Mouse (Mus musculus) adrenal gland, adult 18-20 months (tissue): ENCODE results near the gene Impg1. TPM values are rescaled to one million over a fixed set of nuclear protein-coding genes. Genes with fewer than 3 reads are reported as not detected.

Experiments used
- DNase-seq, 2 experiments: peaks; one replicate each; pipeline ENCODE4 v3.0.0; 2021 to 2022; ENCODE audit warnings: low spot score in 2 of 2
- long read RNA-seq, 2 experiments: library from polyadenylated mRNA; stranded (forward); transcript quantifications; one replicate each; pipeline ENCODE4 v2.0.0; 2021
- total RNA-seq, 2 experiments: library from RNA; stranded (reverse); gene quantifications; 1 replicate in 1 of 2; 2 replicates in 1 of 2; pipeline ENCODE4 v1.2.3; 2021

Gene Impg1
- not detected for total RNA-seq
- long read RNA-seq, experiment 1, result 0 reads
- long read RNA-seq, experiment 2, result 0 reads

- no peak for DNase-seq
These were observed at the start of gene Impg1 for GRCm38 (mm10) chr9:80465381-80465780. Gene Impg1, minus strand, starts transcription at chr9:80465481.

GRCm38 (mm10) chr9:80509464-80510153, 44.3 kb upstream of the Impg1 start:
- no peak for DNase-seq

- no peak for DNase-seq
These were observed 39.3 kb upstream of the Impg1 start for GRCm38 (mm10) chr9:80504496-80505012.

DNA sequence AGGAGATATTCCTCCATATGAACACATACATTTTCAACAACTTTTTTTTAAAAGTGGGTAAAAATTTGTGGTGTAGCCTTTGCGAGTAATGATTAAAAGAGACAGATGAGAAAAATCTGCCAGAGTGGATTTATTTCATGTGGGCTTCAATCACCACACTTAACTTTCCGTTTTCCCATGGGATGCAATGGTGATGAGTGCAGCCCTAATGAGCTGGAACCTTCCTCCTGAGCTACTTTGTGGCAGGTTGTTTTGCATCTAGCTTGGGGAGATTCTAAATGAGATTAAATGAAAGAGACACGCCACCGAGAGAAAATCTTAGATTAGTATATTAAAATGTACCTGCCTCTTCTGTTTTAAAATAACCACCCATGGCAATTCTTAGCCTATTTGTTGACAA, 26.3 kb upstream of the Impg1 start:
- DNase-seq, result no peak

DNA sequence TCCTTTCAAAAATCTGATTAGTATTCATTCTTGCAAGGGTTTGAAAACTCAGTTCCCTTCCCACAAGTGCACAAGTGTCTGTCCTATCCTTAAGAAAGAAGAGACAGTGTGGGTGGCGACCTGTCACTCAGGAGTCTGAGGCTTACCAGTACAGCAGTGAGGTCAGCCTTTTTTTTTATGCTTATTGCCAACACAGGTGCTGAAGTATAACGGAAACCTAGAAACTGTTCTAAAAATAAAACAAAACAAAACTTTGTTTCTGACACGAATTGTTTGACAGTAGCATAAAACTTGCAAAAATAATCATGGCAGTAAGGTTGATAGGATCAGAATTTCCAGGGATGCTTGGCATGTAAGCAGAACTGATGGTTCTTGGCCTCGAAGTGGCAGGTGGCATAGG, 4.9 kb downstream of the Impg1 start:
- DNase-seq, result no peak

DNA sequence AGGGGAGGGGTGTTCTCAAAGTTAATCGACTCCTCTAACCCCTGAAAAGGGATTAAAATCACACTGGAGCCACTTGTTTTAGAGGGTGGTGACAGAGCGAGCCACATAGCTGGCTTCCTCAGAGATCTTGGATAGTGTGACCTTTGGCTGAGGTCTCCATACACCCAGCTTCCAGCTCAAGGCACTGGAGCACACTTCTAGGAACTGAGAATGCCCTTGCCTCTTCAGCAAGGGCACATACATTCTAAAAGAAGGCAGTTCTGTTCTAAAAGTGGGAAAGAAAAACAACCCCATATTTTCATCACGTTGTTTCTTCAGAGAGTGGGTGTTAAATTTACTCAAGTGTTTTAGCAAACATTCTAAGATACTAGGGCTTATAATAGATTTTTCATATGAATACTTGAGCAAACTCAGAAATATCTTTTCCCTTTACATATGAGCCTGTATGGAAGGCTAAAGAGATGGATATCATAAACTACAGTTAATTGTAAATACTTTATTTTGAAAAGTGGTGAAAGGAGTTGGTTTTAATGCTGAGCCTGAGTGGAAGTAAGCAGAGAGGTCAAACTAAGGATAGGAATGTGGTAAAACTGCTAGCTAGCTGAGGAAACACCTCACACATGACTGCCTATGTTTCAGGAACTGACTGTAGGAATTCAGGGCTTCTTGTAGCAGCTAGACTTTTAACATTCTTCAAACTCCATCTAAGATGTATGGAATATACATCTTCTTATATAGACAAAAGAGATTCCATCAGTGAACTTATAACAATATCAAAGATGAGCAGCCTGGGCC, 14.6 kb downstream of the Impg1 start:
- DNase-seq, result no peak

DNA sequence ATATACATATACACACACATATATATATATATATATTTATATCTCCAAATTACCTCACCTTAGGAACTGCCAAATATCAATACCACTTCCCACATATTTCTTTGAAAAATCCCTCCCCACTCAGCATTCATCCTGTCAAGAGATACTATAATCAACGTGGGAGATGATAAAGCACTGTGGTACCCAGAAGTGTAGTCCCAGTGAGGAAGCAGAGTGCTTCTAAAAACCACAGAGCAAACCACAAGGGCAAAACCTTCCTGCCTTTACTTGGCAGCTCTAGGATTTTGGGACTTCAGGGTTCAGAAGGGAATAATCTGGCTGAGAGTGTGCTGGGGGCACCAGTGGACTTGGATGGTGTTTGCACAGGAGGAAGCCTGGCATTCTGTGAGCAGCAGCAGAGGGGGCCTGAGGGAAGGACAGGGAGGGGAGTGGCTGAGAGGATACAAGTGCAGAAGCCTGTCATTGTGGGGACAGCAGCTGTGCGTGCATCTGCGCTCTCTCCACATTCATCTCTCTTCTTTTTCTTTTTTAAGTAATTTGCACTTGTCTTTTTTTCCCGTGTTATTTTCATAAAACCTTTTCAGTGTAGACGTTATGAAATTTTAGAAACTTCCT, 24.1 kb downstream of the Impg1 start:
- DNase-seq, result no peak

GRCm38 (mm10) chr9:80391404-80391803, 73.9 kb downstream of the Impg1 start:
- DNase-seq, result no peak

- DNase-seq, result no peak
These were observed 74.3 kb downstream of the Impg1 start for GRCm38 (mm10) chr9:80391002-80391401.

DNA sequence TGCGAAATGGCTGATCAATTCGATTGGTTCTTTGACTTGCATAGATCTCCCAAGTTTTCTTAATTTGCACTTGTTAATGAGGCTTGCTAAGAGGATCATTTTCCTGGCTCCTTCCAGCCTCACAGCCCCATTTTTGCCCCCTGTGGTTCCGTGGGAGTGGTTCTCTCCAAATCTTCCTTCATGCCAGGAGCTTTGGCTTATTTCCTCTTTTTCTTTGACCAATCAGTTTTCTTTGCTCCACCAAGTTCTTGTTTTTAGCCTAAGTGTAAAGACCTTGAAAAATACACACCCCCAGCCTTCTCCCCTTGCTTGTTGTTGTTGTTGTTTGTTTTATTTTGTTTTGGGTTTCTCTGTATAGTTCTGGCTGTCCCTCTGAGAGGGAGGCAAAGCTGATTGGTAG, 77.4 kb downstream of the Impg1 start:
- DNase-seq, result no peak

DNA sequence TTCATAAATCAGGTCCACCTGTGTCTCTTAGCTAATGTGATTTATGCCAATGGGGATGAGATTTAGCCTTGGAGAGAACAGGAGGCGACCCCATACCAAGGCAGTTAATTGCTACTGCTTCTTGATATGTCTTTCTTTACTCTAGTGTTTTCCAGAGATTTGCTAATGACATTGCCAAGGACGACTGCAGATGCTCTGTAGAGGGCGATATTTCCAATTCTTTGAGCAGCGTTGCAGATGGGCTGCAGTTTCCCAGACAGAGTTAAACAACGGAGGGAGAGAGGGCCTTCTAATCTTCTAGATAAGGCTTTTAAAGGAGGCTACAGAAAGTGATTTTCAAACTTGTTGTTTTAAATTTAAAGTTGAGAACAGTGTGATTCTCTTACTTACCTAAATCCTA, 78.8 kb downstream of the Impg1 start:
- no peak for DNase-seq

- DNase-seq, result peak in 1 of 2 experiments; percentile 3
These were observed 79.3 kb downstream of the Impg1 start for GRCm38 (mm10) chr9:80386000-80386399.

- no peak for DNase-seq
These were observed 82.6 kb downstream of the Impg1 start for GRCm38 (mm10) chr9:80382711-80383110.

GRCm38 (mm10) chr9:80380078-80380645, 85.1 kb downstream of the Impg1 start:
- no peak for DNase-seq

- DNase-seq, result no peak
These were observed 91.2 kb downstream of the Impg1 start for GRCm38 (mm10) chr9:80374100-80374499.

DNA sequence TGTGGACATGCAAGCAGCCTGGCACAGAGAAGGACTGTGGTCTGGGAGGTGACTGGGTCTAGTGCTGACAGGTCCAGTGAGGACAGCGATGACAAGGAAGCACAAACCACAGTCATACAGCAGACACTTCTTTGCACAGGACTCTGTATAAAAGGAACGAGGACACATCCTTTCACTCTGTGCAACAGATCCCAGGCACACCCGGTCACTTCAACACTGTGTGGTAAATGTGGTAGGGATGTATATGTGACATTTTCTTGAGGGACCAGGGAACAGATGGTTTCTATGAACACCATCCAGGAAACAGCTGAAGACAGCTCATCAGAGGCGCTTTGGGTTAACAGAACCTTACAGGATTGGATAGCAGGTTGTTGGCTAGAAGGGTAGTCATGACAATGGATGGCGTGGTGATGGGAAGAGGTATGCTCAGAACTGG, 92.0 kb downstream of the Impg1 start:
- no peak for DNase-seq

GRCm38 (mm10) chr9:80368636-80369035, 96.6 kb downstream of the Impg1 start:
- DNase-seq, result no peak

DNA sequence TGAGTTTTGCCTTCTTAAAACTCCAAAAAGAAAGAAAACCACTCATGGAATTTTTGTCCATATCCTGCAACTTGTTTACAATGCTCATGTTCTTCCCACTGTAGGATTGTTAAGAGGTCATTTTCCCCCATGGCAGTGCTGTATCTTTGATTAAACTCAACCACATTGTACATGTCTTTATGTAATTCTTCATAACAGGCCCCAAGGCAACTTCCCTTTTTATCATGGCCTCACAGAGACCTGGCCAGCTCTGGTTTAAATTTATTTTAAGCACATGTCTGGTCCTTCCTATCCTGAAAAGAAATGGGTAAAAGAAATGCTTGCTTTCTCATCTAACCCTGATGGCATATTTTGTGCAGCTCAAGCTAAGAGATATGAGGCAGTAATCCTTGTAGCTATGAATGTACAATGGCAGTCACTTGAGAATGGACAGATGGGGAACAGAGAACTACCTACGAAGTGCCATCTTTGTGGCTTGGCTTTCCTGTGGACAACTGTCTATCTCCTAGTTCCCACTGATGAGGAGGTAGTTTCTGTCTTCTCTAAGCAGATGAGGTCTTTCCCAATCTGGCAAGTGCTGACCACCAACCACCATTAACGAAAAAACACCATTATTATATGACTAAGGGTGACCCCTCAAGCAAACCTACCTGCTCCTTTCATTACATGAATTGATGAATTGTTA, 97.6 kb downstream of the Impg1 start:
- DNase-seq, result no peak

GRCm38 (mm10) chr9:80360063-80360462, 105.2 kb downstream of the Impg1 start:
- DNase-seq, result no peak

DNA sequence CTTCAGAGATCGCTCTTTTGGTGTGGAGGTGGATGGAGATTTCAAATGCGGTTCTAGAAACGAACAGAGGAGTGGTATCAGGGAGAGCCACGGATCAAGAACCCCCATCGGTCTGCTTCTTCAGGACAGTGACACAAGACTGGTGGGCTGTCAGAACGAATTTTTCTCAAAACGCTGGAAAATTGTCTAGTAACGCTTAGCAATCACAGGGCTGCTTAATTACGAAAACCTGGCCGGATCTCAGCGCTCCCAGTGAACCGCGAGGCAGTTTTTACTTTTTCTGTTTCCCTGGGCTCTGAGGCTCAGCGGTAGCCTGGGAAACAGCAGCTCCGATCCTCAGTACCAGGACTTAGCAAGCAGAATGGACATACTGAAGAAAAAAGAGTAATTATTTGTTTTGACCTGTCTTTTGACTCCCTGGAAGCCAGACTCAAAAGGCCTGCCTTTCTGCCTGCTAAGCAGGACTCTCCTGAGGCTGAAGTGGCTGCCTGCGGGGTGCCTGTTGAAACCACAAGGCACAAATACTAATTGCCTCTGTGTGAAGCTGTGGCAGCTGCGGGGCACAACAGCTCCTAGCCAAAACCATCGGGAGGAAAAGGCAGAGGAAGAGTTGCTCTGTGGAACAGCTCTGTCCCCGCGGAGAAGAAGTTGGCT, 113.5 kb downstream of the Impg1 start:
- DNase-seq, result no peak
